14 mouse cellular contexts compared by ENCODE assay signal in genomic region chr13:102946024-102946821, GRCm38 (mm10).
DNase-seq lines count a peak whose midpoint lies in the region; ATAC-seq and TF ChIP-seq lines count a peak whose summit lies in the region.
"Had no signal": no experiment of that assay in that cellular context is flagged by ENCODE, and none has a peak within 500 bp of the region (broad histone marks: within the 10 kb centered on the region; RNA-seq: fewer than 3 reads in every experiment).

No protein-coding gene starts in this region.

- H3K4me2 ChIP-seq in liver, postnatal 0 days (ENCODE audit: low read depth, low read length), result no peak overlapping the region
- H3K4me2 ChIP-seq: embryonic facial prominence, embryonic 13.5 days; kidney, embryonic 15.5 days; limb, embryonic 12.5 days had no signal

- H3K9me3 ChIP-seq in liver, postnatal 0 days (ENCODE audit: low read length), result no peaks in the 10 kb centered on the region
- H3K9me3 ChIP-seq: embryonic facial prominence, embryonic 13.5 days; kidney, embryonic 15.5 days; limb, embryonic 12.5 days had no signal

- H3K27me3 ChIP-seq in liver, postnatal 0 days (ENCODE audit: insufficient read depth, low read length), result no peaks in the 10 kb centered on the region
- H3K27me3 ChIP-seq: embryonic facial prominence, embryonic 13.5 days; kidney, embryonic 15.5 days; limb, embryonic 12.5 days; Patski had no signal

- no peak for ATAC-seq in liver, postnatal 0 days
- ATAC-seq: Patski had no signal

- no peak for TF ChIP-seq CTCF in left cerebral cortex, adult 2 months (IDR thresholded peaks at IDR 0.05)
- no peak for TF ChIP-seq CTCF in liver, postnatal 0 days (IDR thresholded peaks at IDR 0.05; ENCODE audit: low read depth)

- peak; percentile 21 for DNase-seq in embryo, embryonic 10.5 days (ENCODE audit: low spot score)
- DNase-seq in embryo, embryonic 9.5 days (ENCODE audit: extremely low spot score), result no peak
- no peak for DNase-seq in left cerebral cortex, adult 2 months (ENCODE audit: extremely low spot score in 1 of 2, low spot score in 2 of 2)
- no peak for DNase-seq in left cerebral cortex, postnatal 10 days (ENCODE audit: extremely low spot score in 1 of 2, low spot score in 2 of 2)
- DNase-seq in layer of hippocampus, adult 9-11 months, result peak; percentile 54
- peak; percentile 46 to 59 for DNase-seq in right cerebral cortex, adult 2 months (ENCODE audit: low spot score in 2 of 2)
- no peak for DNase-seq in liver, postnatal 0 days
- no peak for DNase-seq in testis, postnatal 10 days (ENCODE audit: low spot score)
- DNase-seq: gastrocnemius, postnatal 25 days; lung, postnatal 14 days had no signal

- no peak overlapping the region for H3K9ac ChIP-seq in liver, postnatal 0 days (replicated peaks)
- H3K9ac ChIP-seq: embryonic facial prominence, embryonic 13.5 days; kidney, embryonic 15.5 days; limb, embryonic 12.5 days had no signal

- H3K36me3 ChIP-seq in liver, postnatal 0 days (replicated peaks; ENCODE audit: insufficient read depth, low read length), result no peaks in the 10 kb centered on the region
- H3K36me3 ChIP-seq: embryonic facial prominence, embryonic 13.5 days; kidney, embryonic 15.5 days; limb, embryonic 12.5 days had no signal

- intact Hi-C loops in left cerebral cortex, adult 2 months (cut with DNase I), result no loop called here
- intact Hi-C loops in left cerebral cortex, postnatal 10 days (cut with DNase I), result no loop called here

- H3K4me3 ChIP-seq in left cerebral cortex, adult 2 months, result no peak overlapping the region
- H3K4me3 ChIP-seq in liver, postnatal 0 days (ENCODE audit: low read depth, low read length), result no peak overlapping the region
- H3K4me3 ChIP-seq: embryonic facial prominence, embryonic 13.5 days; kidney, embryonic 15.5 days; limb, embryonic 12.5 days had no signal

- no peak for TF ChIP-seq EP300 in liver, postnatal 0 days (IDR thresholded peaks at IDR 0.05; ENCODE audit: low read depth)

- peak overlapping the region; percentile 42 for H3K27ac ChIP-seq in left cerebral cortex, adult 2 months
- no peak overlapping the region for H3K27ac ChIP-seq in liver, postnatal 0 days (ENCODE audit: low read depth)
- H3K27ac ChIP-seq: embryonic facial prominence, embryonic 13.5 days; kidney, embryonic 15.5 days; limb, embryonic 12.5 days had no signal

- no peaks in the 10 kb centered on the region for H3K4me1 ChIP-seq in liver, postnatal 0 days (ENCODE audit: insufficient read depth)
- H3K4me1 ChIP-seq: embryonic facial prominence, embryonic 13.5 days; limb, embryonic 12.5 days had no signal

- 79% methylated on average over 13 of the region's 13 CpGs for WGBS in liver, postnatal 0 days (ENCODE audit: insufficient replicate concordance)

Comparison
In these comparisons a context has a peak if more than half of its experiments do, and no peak if none do; other contexts are left out.
1. DNase-seq: peak in embryo, embryonic 10.5 days (single experiment), layer of hippocampus, adult 9-11 months (single experiment) and right cerebral cortex, adult 2 months (2 of 2); none in embryo, embryonic 9.5 days (single experiment), left cerebral cortex, adult 2 months (0 of 2), left cerebral cortex, postnatal 10 days (0 of 2), liver, postnatal 0 days (single experiment) and testis, postnatal 10 days (single experiment).